Mouse (Mus musculus): ENCODE measurements at regions not wholly inside any gene's neighbourhood (a gene's known extent, or its start where the extent isn't known, plus 50 kb on each side); places are given as distances from the start of the nearest gene placed in this dataset.

GRCm38 (mm10) chr6:17226483-17226882, 54.5 kb upstream of the Cav2 start:
- no peak for DNase-seq

Measured in cerebellum, postnatal 36 days (tissue).